Mouse (Mus musculus): ENCODE measurements around the gene Erc1.
A peak's percentile ranks its signal among the peaks of the same experiment; 100 is the strongest.
"Not testable (repeated sequence)": the region's sequence is repeated elsewhere in the genome, so short reads cannot be mapped to it uniquely, and the experiment has no call there.

Gene Erc1

DNA sequence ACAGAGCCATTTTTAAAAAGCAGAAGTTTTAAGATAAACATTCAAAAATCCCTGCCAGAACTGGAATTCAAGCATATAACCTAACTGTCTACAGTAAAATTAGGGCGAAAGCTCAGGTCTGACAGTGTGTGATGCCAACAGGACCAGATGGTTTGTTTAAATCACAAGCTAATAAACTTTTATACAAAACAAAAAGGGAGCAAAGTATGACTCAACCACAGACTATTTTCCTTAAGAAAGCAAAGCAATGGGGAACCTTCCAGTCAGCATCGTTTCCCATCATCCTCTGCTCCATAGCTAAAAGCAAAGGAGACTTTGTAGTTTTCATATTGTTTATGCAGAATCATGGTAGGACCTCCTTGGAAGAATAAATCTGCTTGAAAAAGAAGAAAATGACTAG, 143.1 kb downstream of the Erc1 start:
- no peak for DNase-seq

GRCm38 (mm10) chr6:119692754-119693153, 155.2 kb downstream of the Erc1 start:
- no peak for DNase-seq

- no peak for DNase-seq
Measured at GRCm38 (mm10) chr6:119686470-119686869, 161.5 kb downstream of the Erc1 start.

GRCm38 (mm10) chr6:119680746-119681145, 167.2 kb downstream of the Erc1 start:
- no peak for DNase-seq

- no peak for DNase-seq
Measured at GRCm38 (mm10) chr6:119674811-119675209, 173.2 kb downstream of the Erc1 start.

DNA sequence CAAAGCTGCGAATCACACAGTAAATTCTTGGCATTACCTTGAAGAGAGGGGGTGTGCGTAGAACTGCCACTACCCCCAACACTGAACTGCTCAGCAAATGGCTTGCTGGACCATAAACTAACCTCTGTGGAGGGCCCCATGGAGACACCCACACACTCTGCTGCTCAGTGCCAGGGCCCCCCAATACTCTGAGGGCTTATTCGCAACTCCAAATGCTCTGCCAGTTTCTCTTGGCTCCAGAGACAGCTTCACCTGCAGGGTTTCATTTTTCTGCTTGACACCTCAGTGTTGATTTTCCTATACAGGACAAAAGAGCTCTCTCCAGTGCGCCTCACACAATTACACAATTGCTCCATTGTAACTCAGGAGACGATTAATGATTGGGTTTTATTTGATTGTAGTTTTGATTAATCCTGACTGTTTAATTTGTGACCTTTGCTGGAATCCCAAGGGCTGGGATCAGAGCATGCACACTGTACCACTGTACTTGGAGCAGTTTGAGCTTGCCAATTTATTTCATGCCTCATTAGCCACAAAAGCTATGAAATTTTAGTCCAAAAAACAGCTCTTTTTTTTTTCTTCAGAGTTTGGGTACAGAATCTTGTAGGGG, 173.7 kb downstream of the Erc1 start:
- peak; percentile 72 for DNase-seq

GRCm38 (mm10) chr6:119669746-119670145, 178.2 kb downstream of the Erc1 start:
- no peak for DNase-seq

GRCm38 (mm10) chr6:119662936-119663335, 185.0 kb downstream of the Erc1 start:
- DNase-seq, result no peak

DNA sequence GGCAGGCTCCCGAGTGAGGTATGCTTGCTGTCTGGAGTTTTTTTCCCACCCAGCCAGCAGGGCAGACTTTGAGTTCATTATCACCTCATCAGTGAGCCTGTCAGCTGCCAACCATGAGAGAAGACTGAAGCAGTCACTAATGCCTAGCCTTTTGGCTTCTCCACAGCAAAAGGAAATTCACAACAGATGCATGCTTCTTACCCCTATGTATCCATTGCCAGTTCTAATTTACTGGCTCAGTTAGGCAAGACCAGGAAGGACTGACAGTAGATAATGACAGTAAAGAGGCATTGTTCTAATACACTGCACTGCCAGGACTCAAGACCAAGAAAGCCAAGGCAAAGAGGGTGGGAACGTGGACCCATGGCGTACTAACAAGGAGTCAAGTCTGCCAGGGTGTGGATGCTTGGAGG, 186.9 kb downstream of the Erc1 start:
- DNase-seq, result peak; percentile 50

- DNase-seq, result peak; percentile 58
Measured at GRCm38 (mm10) chr6:119658441-119658840, 189.5 kb downstream of the Erc1 start.

DNA sequence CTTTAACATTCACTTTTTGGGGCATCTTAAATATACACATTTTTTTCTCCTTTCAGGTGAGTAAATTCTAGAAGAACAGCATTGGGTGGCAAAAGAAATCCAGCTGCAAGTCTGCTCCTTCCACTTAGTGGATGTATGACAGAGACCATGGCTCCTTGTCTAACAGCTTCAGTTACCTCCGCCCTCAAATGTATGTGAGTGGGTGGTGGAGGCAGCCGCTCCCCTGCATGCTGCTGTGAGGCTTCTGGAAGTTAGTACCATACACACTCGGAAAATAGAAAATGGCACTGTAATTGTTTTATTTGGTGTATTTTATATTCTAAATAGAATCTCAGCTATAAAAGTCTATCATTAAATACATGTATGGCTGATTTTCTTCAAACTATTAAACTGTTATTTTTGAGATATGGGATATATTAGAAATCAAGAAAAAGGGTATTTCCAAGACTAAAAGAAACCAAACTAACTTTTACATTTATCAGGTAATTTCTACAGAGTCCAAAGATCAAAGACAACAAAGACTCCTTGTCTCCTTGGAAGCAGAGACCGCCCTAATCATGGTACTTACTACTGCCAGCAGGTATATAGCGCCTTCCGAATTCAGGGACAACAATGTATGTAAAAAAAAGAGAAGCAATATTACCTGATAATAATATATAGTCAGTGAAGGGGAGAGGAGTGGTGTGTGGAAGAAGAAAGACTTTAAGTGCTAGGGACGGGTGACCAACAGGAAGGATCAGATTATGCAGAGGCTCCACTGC, 190.4 kb downstream of the Erc1 start:
- no peak for DNase-seq

- not testable (repeated sequence) for DNase-seq
Measured at GRCm38 (mm10) chr6:119654777-119655176, 193.2 kb downstream of the Erc1 start.

DNA sequence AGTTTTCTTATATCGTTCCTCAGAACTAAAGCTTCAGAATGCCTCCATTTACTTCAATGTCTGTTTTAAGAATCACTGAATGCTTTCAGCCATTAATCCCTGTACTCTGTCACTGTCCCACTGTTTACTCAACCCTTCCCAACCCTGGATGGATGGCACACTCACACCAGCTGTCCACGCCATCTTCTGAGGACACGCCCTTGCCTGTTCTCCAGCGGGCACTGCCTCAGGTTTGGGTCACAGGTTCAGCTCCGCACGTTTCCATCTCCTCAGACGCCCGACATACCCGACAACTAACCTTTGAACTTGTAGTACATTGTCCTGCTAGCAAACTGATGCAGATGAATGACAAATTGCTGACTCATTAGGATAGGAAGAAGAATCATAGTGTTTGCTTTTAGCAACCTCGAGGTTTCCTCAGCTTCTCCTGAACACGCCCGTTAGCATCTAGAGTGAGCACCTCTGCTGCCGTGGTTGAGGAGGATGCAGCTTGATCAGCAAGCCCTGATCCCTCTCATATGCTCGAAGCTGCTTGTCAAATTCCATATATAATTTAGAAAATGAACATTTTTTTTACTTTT, 204.0 kb downstream of the Erc1 start:
- peak; percentile 29 for DNase-seq

GRCm38 (mm10) chr6:119643178-119643728, 204.7 kb downstream of the Erc1 start:
- no peak for DNase-seq

GRCm38 (mm10) chr6:119642718-119643117, 205.2 kb downstream of the Erc1 start:
- no peak for DNase-seq

DNA sequence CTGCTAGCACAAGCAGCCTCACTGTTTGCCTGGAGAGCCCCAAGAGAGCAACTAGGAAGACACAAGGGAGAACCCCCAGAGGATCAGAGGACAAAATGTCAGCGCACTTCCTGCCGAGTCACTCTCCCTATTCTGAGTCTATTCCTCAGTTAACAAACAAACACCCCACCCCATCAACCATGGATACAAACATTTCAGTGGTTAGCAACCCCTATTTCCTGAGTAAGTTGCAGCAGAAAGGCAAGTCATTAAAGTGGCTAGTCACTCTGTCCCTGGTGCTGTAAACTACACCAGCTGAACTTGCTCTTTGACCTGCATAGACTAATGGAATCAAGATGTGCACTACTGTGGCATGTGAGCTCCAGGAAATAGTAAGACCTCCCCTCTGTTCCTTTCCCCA, 212.3 kb downstream of the Erc1 start:
- peak; percentile 59 for DNase-seq

DNA sequence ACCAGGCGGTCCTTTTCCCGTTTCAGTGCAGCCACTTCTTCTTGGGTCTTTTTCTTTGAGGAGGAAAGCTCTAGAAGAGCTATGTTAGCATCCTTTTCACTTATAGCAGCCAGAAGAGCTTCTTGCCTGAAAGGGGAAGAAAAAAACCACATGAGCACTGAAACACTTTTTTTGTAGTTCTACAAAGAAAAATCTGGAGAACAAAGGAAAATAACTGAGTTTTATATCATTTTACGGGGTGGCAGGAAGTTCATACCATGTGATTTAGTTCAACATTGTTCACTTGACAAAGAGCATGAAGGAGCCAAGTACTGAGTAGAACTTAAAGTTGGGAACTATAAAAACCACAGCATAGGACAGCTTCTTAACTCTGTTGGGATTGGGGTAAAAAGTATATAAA, 217.3 kb downstream of the Erc1 start:
- DNase-seq, result no peak

GRCm38 (mm10) chr6:119601379-119601778, 246.6 kb downstream of the Erc1 start:
- DNase-seq, result no peak

- no peak for DNase-seq
Measured at GRCm38 (mm10) chr6:119595440-119595839, 252.5 kb downstream of the Erc1 start.

DNA sequence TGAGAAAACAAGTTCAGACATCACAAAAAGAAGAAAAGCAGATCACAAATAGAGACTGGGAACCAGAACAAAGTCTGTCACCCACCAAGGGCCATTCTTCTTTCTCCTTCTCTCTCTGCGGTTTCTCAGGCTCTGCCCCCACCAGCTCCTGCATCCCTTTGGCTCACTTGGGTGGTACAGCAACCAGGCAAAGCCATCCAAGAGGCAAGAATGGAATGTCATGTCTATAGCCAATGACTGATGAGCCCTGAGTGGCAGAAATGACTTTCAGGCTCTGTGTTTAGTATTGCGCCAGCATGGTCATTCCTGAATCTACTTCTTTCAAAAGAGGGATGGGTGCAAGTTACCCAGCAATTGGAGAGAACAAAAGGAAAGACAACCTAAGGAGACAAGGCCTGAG, 257.1 kb downstream of the Erc1 start:
- no peak for DNase-seq

DNA sequence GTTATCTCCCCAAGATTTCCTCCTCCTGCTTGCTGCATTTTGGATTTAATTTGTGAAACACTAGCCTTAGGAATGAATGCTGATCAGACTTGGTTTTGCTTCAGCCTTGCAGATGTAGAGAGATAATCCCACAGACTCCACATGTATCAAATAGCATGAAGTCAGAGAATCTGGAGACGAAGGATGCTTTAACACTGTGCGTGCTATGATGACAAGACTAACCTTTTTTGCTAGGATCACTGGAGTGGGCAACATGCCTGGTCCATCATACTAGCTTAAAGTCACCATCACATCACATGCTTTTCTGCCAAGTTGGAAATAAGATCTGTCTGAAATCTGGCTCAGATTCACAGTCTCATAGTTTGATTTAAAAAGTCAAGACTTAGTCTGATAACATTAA, 260.1 kb downstream of the Erc1 start:
- no peak for DNase-seq

DNA sequence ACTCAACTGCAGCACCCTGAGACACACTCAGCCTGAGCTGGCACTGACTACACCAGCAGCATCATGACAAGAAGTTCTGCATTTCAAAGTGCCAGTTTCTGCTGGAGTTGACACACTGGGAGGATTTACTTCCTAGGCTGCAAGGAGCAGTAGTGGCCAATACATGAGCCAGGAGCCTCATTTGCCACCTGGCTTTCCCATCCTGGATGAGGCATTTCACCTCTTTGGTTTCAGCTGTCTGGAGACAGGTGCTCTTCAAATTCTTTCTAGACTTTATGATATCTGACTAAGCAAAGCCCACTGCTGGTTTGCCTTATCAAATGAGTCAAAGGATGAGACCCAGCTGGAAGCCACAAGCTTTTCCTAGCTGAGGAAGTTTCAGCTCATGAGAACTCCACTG, 260.5 kb downstream of the Erc1 start:
- DNase-seq, result no peak

DNA sequence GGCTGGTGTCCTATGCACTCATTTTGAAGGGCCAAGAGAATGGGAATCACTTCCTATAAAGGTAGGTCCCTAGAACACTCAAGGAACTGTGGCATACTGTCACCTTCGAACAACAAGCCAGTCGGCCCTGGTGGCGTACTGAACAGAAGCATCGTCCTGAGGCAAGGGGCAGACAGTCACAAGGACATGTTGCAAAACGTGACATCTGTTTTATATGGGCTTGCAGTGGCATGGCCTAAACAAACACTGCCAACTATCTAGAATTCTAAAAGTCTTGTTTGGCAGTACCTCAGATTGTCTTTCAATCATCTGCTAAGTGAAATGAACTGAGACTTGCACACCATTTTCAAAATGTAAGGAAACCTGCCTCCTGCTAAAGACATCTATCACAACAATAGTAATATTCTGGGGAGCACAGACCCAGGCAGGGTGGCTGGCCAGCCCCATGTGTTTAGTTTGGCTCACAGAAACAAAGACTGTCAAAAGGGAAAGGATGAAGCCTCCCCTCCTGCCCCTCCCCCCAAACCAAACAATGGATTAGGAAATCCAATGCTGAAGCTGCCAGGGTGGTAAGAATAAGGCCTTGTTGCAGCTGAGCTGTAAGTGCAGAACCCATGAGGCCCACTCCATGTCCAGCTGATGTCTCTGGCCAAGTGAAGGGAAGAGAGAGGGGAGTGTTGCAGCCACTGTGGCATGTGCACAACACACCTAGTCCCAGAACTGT, 262.2 kb downstream of the Erc1 start:
- DNase-seq, result peak; percentile 22
